Mouse (Mus musculus): ENCODE data around the gene Gm21830. TPM values are rescaled to one million over a fixed set of nuclear protein-coding genes. Genes with fewer than 3 reads are reported as not detected.
"Not testable (repeated sequence)": the region's sequence is repeated elsewhere in the genome, so short reads cannot be mapped to it uniquely, and the experiment has no call there.

Gm21830 gene
- not detected in 2 replicates for total RNA-seq (2015)
- not detected in 2 replicates for total RNA-seq (2017)

GRCm38 (mm10) chr2:67413425-67413824 lies at the start of gene Gm21830:
TSS of gene Gm21830 (plus strand) at chr2:67413725.
- ATAC-seq (ENCODE audit: poor library complexity, severe bottlenecking): not testable (repeated sequence)

- ATAC-seq (ENCODE audit: poor library complexity, severe bottlenecking): no peak
Measured at GRCm38 (mm10) chr2:67364506-67364905, 49.0 kb upstream of the Gm21830 start.

- no peak for ATAC-seq (ENCODE audit: poor library complexity, severe bottlenecking)
Measured at GRCm38 (mm10) chr2:67378504-67378903, 35.0 kb upstream of the Gm21830 start.

GRCm38 (mm10) chr2:67420853-67421252 lies 7.3 kb downstream of the Gm21830 start:
- ATAC-seq (ENCODE audit: poor library complexity, severe bottlenecking): no peak

- ATAC-seq (ENCODE audit: poor library complexity, severe bottlenecking): no peak
Measured at GRCm38 (mm10) chr2:67422799-67423198, 9.3 kb downstream of the Gm21830 start.

DNA sequence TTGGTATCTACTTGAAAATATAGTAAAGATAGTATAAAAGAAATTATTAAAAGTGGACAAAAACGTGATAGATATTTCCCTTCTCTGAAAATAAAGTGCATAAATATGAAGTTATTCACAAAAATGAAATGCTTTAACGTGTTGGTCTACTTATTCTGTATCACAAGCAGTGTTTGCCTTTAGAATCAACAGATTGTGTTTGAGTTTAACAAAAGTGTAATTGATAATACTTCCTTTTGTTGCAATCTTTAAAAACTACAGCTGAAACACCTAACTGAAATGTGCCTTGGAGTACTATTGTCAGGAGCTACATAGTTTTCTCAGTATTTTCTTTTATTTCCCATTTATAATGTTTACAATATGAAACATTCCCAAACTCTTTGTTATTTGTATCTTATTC lies 19.6 kb downstream of the Gm21830 start, which contains the start of gene Gm26727:
Gene Gm26727 (minus strand): TSS at position 101 of the 400 bp plus-strand sequence.
- no peak for ATAC-seq (ENCODE audit: poor library complexity, severe bottlenecking)

GRCm38 (mm10) chr2:67438309-67438708 lies 24.8 kb downstream of the Gm21830 start:
- ATAC-seq (ENCODE audit: poor library complexity, severe bottlenecking): no peak

- ATAC-seq (ENCODE audit: poor library complexity, severe bottlenecking): no peak
Measured at GRCm38 (mm10) chr2:67445780-67446179, 32.3 kb downstream of the Gm21830 start, which contains the start of gene Xirp2. TSS of gene Xirp2 (plus strand) at chr2:67446002.

DNA sequence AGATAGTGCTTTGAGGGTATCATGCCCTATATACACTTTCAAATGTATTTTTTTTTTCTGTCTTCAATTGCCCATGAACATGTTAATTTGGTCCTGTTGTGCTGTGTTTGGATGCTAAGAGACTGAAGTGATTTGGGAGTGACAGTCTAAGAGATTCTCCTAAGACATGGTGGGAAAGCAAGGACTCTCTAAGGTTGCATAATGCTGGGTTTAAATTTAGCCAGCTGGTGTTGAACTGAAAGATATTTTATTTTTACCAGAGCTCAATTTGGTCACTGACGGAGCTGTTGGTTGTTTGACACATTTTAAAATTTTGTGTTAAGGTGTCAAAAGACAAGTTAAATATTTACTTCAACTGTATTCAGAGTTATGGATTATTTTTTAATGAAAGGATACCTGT lies 33.2 kb downstream of the Gm21830 start:
- ATAC-seq (ENCODE audit: poor library complexity, severe bottlenecking): no peak

GRCm38 (mm10) chr2:67447206-67447605 lies 33.7 kb downstream of the Gm21830 start:
- no peak for ATAC-seq (ENCODE audit: poor library complexity, severe bottlenecking)

DNA sequence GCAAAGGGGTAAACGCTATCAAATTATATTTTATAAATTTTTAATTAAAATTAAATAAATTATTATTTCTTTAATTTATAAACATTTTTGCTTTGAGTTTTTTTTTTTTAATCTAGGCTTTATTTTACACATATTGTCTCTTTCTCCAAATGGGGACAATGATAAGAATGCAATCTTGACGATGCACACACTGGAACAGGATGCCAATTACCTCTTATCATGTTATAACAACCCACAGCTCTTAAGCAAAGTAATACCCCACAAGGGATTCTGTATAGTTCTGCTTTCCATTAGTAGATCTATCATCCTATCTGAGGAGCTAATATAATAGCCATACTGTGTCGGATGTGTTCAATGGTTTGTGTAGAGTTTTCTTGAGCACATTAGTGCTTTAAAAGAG lies 47.3 kb downstream of the Gm21830 start:
- no peak for ATAC-seq (ENCODE audit: poor library complexity, severe bottlenecking)

DNA sequence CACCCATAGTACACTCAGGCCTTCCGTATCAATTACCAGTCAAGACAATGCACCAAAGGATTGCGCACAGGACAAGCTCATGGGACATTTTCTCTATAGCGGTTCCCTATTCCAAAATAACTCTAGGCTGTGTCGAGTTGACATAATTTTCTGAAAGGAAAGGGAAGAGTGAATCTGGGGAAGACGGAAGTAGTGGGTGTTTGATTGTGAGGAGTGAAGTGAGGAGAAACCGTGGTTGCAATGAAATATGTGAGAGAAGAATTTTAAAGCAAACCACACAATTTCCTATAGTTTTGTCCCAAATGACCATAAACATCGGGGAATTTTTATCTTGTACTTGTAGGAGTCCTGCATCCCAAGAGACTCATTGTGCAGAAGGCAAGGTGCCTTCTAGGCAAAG lies 53.5 kb downstream of the Gm21830 start:
- ATAC-seq (ENCODE audit: poor library complexity, severe bottlenecking): no peak

GRCm38 (mm10) chr2:67470030-67470429 lies 56.5 kb downstream of the Gm21830 start:
- ATAC-seq (ENCODE audit: poor library complexity, severe bottlenecking): not testable (repeated sequence)

DNA sequence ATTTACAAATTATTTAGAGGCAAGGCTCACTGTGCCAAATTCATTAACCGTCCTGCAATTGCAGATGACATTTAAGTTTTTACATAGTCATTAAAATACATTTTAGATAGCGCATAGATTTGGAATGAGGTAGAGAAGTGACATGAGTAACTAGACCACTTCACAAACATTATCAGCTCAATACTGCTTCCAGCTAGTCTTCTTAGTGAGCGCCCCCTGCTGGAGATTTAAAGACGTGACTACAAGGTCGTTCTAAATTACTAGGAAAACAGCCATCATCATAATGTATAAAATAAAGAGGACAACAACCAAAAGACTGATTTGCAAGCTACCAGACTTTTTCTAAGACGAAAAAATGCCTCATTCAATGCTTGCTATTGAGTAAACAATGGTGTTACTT lies 64.2 kb downstream of the Gm21830 start:
- ATAC-seq (ENCODE audit: poor library complexity, severe bottlenecking): no peak

DNA sequence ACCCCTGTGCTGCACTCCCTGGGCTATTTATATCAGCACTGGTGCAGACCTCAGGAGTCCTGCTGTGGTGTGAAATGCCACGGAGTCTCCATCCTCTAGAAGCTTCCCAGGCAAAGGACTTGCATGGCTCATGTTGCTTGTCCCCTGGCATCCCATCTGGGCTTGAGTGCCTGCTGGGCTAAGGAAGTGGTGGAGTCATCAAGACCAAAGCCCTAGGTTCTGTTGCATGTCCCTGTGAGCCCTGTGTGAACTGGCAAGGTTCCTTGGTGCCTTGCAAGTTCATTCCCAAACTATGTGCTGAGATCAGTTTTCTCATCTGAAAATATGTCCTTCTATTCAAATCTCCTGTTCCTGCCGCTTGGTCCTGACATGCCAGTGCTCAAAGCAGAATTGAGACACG lies 67.5 kb downstream of the Gm21830 start:
- no peak for ATAC-seq (ENCODE audit: poor library complexity, severe bottlenecking)

Other genes with a start within 250 kb of the Gm21830 start
- not detected in 2 replicates for gene Gm26727, start 19.5 kb downstream of the Gm21830 start, total RNA-seq (2015)
- not detected in 2 replicates for gene Gm26727, start 19.5 kb downstream of the Gm21830 start, total RNA-seq (2017)
- not detected in 2 replicates for gene Xirp2, start 32.3 kb downstream of the Gm21830 start, total RNA-seq (2015)
- gene Xirp2, start 32.3 kb downstream of the Gm21830 start, total RNA-seq (2017): not detected in 2 replicates
- not detected in 2 replicates for gene B3galt1, start 152.1 kb downstream of the Gm21830 start, total RNA-seq (2015)
- gene B3galt1, start 152.1 kb downstream of the Gm21830 start, total RNA-seq (2017): not detected in 2 replicates

Measured in megakaryocyte, adult 5-6 weeks (primary cell).